Mouse (Mus musculus) layer of hippocampus, adult 2 months (tissue): ENCODE measurements at regions not wholly inside any gene's neighbourhood (a gene's known extent, or its start where the extent isn't known, plus 50 kb on each side); places are given as distances from the start of the nearest gene placed in this dataset.

ENCODE experiments used
- DNase-seq, 2 experiments: peaks; one replicate each; pipeline ENCODE4 v3.0.0; 2022; ENCODE audit warnings: low spot score in 2 of 2
- H3K27ac ChIP-seq: fragments of 200-600 bp; 2 replicates; pipeline ENCODE4 v1.8.1; 2022
- H3K4me3 ChIP-seq: fragments of 200-600 bp; 2 replicates; pipeline ENCODE4 v1.8.1; 2022; ENCODE audit warnings: mild to moderate bottlenecking
- CTCF ChIP-seq: fragments of 200-600 bp; conservative IDR thresholded peaks from 2 replicates; pipeline ENCODE4 v1.8.1; 2022; ENCODE audit warnings: antibody characterized with exemption, mild to moderate bottlenecking, moderate library complexity

DNA sequence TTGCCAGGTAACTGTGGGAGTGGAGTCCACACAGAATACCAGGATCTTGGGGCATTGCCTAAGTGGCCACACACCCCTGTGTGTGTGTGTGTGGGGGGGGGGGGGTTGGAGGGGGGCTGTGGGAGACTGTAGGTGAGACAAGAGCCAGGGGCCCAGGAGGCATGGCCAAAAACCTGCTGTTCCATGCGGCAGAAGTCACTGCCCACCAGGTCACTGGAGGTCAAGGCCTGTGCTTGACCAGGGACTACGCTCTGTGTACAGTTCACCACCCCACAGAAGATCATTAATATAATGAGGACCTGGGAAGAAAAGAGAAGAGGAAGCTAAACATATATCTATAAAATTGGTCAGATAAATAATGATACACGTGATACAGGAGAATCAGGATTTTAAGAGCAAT is 889.5 kb downstream of the Ankrd7 start:
- Histone ChIP-seq H3K4me3 (no peak overlapping the region), H3K27ac (no peak overlapping the region)
- no peak for TF ChIP-seq CTCF
- DNase-seq = no peak

DNA sequence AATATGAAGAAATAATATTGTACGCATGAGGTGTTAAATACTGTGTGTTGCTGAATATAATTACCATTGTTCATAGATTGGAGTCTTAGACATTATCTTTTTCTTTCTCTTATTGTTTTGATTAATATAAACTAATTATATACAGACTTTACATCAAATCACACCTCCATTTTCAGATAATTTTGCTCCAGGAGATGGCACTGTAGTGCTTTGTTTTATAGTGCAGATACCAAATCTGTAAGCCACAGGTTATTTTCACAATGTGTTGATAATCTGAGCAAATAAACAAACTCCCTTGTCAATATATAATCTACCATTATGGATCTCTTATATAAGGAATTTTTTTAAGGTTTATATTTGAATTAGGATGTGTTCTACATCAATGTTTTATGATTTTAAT is 899.3 kb downstream of the Ankrd7 start:
- peak; percentile 75 for TF ChIP-seq CTCF
- Histone ChIP-seq H3K4me3 (no peak overlapping the region), H3K27ac (no peak overlapping the region)
- DNase-seq = peak; percentile 2 to 33
